Mouse (Mus musculus): ENCODE measurements around the gene Shq1. TPM values are rescaled to one million over a fixed set of nuclear protein-coding genes. Genes with fewer than 3 reads are reported as not detected.

The Shq1 gene
- polyA plus RNA-seq (2016; fragmentation: Nextera tagmentation; extraction: Ambion mirVana), result 13.6 and 16.3 TPM in 2 replicates

- Histone ChIP-seq H3K36me3 (no peaks in the 10 kb centered on the region), H3K27me3 (no peaks in the 10 kb centered on the region), H3K4me3 (peak within 1 kb of the TSS; percentile 90), H3K4me1 (peaks cover 10% of the 10 kb centered on the region), H3K4me2 (replicated peaks) (peak within 1 kb of the TSS; percentile 92), H3K9me3 (replicated peaks) (no peaks in the 10 kb centered on the region), H3K27ac (no peak within 1 kb of the TSS), H3K9ac (peak within 1 kb of the TSS; percentile 66)
- WGBS, result under 1% methylated on average over 49 of the region's 49 CpGs
- ATAC-seq (ENCODE audit: low FRiP score), result peak; percentile 93
These were observed at the start of gene Shq1 for GRCm38 (mm10) chr6:100670880-100671344. TSS of gene Shq1 (minus strand) at chr6:100671157.

GRCm38 (mm10) chr6:100720098-100720501, 49.1 kb upstream of the Shq1 start:
- peaks cover 3% of the 10 kb centered on the region for H3K4me1 ChIP-seq
- H3K36me3 ChIP-seq, result no peaks in the 10 kb centered on the region
- no peak overlapping the region for H3K4me3 ChIP-seq
- H3K27ac ChIP-seq, result no peak overlapping the region
- H3K9ac ChIP-seq, result no peak overlapping the region
- H3K9me3 ChIP-seq (replicated peaks), result no peaks in the 10 kb centered on the region
- ATAC-seq (ENCODE audit: low FRiP score), result no peak
- peaks cover 6% of the 10 kb centered on the region; the same call in 1 of the 2 replicates for H3K27me3 ChIP-seq
- 80% methylated on average over 6 of the region's 6 CpGs for WGBS
- no peak overlapping the region for H3K4me2 ChIP-seq (replicated peaks)

DNA sequence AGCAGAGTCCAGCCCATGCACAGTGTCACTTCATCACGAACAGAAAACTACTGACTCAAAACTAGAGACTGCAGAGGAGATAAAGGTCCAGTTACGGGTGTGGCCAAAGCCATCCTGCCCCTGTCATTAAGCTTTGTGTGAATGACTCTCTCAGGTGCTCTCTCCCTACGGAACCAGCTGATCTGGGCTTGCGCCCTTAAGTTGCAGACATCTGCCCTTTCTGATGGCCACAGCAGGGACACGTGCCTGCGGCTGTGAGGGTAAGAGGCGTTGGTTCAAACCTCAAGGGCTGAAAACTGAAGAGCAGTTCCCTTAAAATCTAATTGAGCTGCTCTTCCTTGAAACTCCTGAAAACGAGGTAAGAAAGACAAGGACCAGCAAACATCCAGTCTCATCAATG, 45.9 kb upstream of the Shq1 start:
- no peak overlapping the region for H3K27ac ChIP-seq
- no peak overlapping the region for H3K4me3 ChIP-seq
- H3K36me3 ChIP-seq, result no peaks in the 10 kb centered on the region
- ATAC-seq (ENCODE audit: low FRiP score), result no peak
- no peak overlapping the region for H3K9ac ChIP-seq
- peaks cover 6% of the 10 kb centered on the region; the same call in 1 of the 2 replicates for H3K27me3 ChIP-seq
- peaks cover 3% of the 10 kb centered on the region for H3K4me1 ChIP-seq
- H3K4me2 ChIP-seq (replicated peaks), result no peak overlapping the region
- 84% methylated on average over 8 of the region's 8 CpGs for WGBS
- H3K9me3 ChIP-seq (replicated peaks), result no peaks in the 10 kb centered on the region

DNA sequence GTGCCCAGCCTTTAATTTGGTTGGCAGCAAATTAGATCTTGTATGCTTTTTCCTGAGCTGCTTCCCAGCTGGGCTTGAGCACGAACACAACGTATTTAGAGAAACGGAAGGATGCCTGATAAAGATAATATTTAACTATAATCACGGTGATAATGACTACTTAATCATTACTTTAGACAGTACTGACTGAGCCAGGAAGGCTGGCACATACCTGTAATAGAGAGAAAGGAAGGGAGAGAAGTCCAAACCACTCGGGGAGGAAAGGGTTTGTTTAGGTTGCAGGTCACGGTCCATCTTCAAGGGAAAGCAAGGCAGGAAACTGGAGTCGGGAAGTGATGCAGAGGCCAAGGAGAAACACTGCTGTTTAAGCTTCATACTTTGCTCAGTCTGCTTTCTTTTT, 45.2 kb upstream of the Shq1 start:
- Histone ChIP-seq H3K4me3 (no peak overlapping the region), H3K27me3 (peaks cover 6% of the 10 kb centered on the region; the same call in 1 of the 2 replicates), H3K4me1 (peaks cover 2% of the 10 kb centered on the region), H3K36me3 (no peaks in the 10 kb centered on the region), H3K27ac (no peak overlapping the region), H3K9ac (no peak overlapping the region), H3K4me2 (replicated peaks) (no peak overlapping the region), H3K9me3 (replicated peaks) (no peaks in the 10 kb centered on the region)
- 81% methylated on average over 7 of the region's 7 CpGs for WGBS
- no peak for ATAC-seq (ENCODE audit: low FRiP score)

GRCm38 (mm10) chr6:100715296-100715828, 44.4 kb upstream of the Shq1 start:
- Histone ChIP-seq H3K27ac (no peak overlapping the region), H3K9me3 (replicated peaks) (no peaks in the 10 kb centered on the region), H3K4me2 (replicated peaks) (no peak overlapping the region), H3K4me3 (no peak overlapping the region), H3K9ac (no peak overlapping the region), H3K27me3 (peaks cover 6% of the 10 kb centered on the region; the same call in 1 of the 2 replicates), H3K4me1 (no peaks in the 10 kb centered on the region), H3K36me3 (no peaks in the 10 kb centered on the region)
- 85% methylated on average over 8 of the region's 8 CpGs for WGBS
- no peak for ATAC-seq (ENCODE audit: low FRiP score)

- Histone ChIP-seq H3K4me3 (no peak overlapping the region), H3K9me3 (replicated peaks) (no peaks in the 10 kb centered on the region), H3K27me3 (peaks cover 8% of the 10 kb centered on the region), H3K9ac (no peak overlapping the region), H3K4me2 (replicated peaks) (no peak overlapping the region), H3K4me1 (peaks cover 5% of the 10 kb centered on the region), H3K36me3 (no peaks in the 10 kb centered on the region), H3K27ac (no peak overlapping the region)
- 69% methylated on average over 5 of the region's 5 CpGs for WGBS
- ATAC-seq (ENCODE audit: low FRiP score), result no peak
These were observed 39.9 kb upstream of the Shq1 start for GRCm38 (mm10) chr6:100710866-100711265.

- H3K4me3 ChIP-seq, result no peak overlapping the region
- H3K27me3 ChIP-seq, result peaks cover 10% of the 10 kb centered on the region
- H3K9me3 ChIP-seq (replicated peaks), result no peaks in the 10 kb centered on the region
- 46% methylated on average over 4 of the region's 4 CpGs for WGBS
- no peak for ATAC-seq (ENCODE audit: low FRiP score)
- peaks cover 5% of the 10 kb centered on the region for H3K4me1 ChIP-seq
- no peaks in the 10 kb centered on the region for H3K36me3 ChIP-seq
- H3K4me2 ChIP-seq (replicated peaks), result no peak overlapping the region
- H3K9ac ChIP-seq, result no peak overlapping the region
- no peak overlapping the region for H3K27ac ChIP-seq
These were observed 39.2 kb upstream of the Shq1 start for GRCm38 (mm10) chr6:100710170-100710569.

DNA sequence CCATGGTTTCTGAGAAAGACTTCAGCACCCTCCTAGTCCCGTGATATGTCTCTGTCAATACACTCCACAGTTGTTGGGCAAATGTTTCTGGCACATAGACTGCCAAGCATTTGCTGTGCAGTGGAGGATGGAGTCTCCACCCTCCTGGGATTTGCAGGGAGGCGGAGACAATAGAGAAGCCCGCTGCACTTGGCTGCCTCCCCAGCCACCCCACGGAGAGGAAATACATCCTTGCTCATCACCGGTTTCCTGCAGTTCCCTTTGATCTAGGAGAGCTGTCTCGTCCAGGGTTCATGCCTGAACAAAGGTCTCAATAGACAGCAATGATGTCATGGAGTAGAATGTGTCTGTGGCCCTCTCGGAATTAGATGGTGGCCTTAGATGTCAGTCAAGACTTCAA, 38.5 kb upstream of the Shq1 start:
- Histone ChIP-seq H3K9me3 (replicated peaks) (no peaks in the 10 kb centered on the region), H3K27me3 (peaks cover 17% of the 10 kb centered on the region), H3K4me1 (peaks cover 8% of the 10 kb centered on the region), H3K9ac (no peak overlapping the region), H3K4me3 (no peak overlapping the region), H3K4me2 (replicated peaks) (no peak overlapping the region), H3K36me3 (no peaks in the 10 kb centered on the region), H3K27ac (no peak overlapping the region)
- 16% methylated on average over 7 of the region's 7 CpGs for WGBS
- ATAC-seq (ENCODE audit: low FRiP score), result peak; percentile 52; the same call in 1 of the 2 replicates

- Histone ChIP-seq H3K36me3 (no peaks in the 10 kb centered on the region), H3K9ac (no peak overlapping the region), H3K9me3 (replicated peaks) (no peaks in the 10 kb centered on the region), H3K4me1 (peaks cover 12% of the 10 kb centered on the region), H3K27ac (no peak overlapping the region), H3K4me2 (replicated peaks) (no peak overlapping the region), H3K4me3 (no peak overlapping the region), H3K27me3 (peaks cover 22% of the 10 kb centered on the region)
- WGBS, result 80% methylated on average over 9 of the region's 9 CpGs
- no peak for ATAC-seq (ENCODE audit: low FRiP score)
These were observed 38.0 kb upstream of the Shq1 start for GRCm38 (mm10) chr6:100708996-100709395.

- Histone ChIP-seq H3K27me3 (peaks cover 29% of the 10 kb centered on the region), H3K4me1 (peaks cover 12% of the 10 kb centered on the region), H3K36me3 (no peaks in the 10 kb centered on the region), H3K4me3 (no peak overlapping the region), H3K9me3 (replicated peaks) (no peaks in the 10 kb centered on the region), H3K4me2 (replicated peaks) (no peak overlapping the region), H3K27ac (no peak overlapping the region), H3K9ac (no peak overlapping the region)
- no peak for ATAC-seq (ENCODE audit: low FRiP score)
- 84% methylated on average over 1 of the region's 1 CpGs for WGBS
These were observed 37.3 kb upstream of the Shq1 start for GRCm38 (mm10) chr6:100708248-100708647.

DNA sequence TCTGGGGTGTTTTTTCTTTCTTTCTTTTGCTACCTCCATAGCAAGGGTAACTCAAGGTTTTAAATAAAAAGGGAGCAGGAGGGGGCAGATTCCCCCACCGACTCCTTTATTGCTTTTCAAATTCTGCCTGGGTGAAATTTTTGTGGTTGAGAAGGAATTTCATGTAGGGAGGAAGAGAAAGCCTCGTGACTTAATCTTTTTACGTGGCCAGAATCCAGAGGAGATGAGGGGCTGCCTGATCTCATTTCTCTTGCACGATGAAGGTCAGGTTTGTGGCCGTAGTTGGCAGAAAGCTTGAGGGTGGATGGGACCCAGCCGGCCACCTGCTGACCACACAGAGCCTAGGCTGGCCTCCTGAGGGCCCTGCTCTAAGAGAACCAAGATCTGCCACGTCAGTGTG, 36.6 kb upstream of the Shq1 start:
- no peak overlapping the region for H3K27ac ChIP-seq
- peaks cover 12% of the 10 kb centered on the region for H3K4me1 ChIP-seq
- no peaks in the 10 kb centered on the region for H3K9me3 ChIP-seq (replicated peaks)
- peaks cover 36% of the 10 kb centered on the region for H3K27me3 ChIP-seq
- H3K9ac ChIP-seq, result no peak overlapping the region
- ATAC-seq (ENCODE audit: low FRiP score), result no peak
- H3K36me3 ChIP-seq, result no peaks in the 10 kb centered on the region
- 61% methylated on average over 7 of the region's 7 CpGs for WGBS
- no peak overlapping the region for H3K4me3 ChIP-seq
- no peak overlapping the region for H3K4me2 ChIP-seq (replicated peaks)

DNA sequence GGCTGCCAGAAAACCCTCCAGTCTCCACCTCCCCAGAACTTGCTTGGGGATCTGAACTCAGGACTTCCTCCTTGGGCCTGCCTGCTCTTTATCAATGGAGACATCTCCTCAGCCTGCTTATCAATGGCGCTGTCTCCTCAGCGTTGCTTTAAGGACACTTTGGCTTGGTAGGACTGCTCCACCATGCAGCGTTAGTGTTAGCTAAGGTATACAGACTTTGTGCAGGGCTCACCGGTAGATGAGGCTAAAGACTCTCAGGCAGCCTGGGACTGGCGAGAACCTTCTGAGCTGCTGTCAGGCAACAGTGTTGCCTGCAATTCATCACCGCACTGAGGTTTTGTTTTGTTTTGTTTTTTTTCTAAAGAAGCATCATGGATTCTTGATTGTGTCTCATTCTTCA, 35.9 kb upstream of the Shq1 start:
- Histone ChIP-seq H3K9me3 (replicated peaks) (no peaks in the 10 kb centered on the region), H3K9ac (no peak overlapping the region), H3K4me1 (peaks cover 12% of the 10 kb centered on the region), H3K36me3 (no peaks in the 10 kb centered on the region), H3K27ac (no peak overlapping the region), H3K27me3 (peaks cover 36% of the 10 kb centered on the region), H3K4me3 (no peak overlapping the region), H3K4me2 (replicated peaks) (no peak overlapping the region)
- 73% methylated on average over 6 of the region's 6 CpGs for WGBS
- no peak for ATAC-seq (ENCODE audit: low FRiP score)

DNA sequence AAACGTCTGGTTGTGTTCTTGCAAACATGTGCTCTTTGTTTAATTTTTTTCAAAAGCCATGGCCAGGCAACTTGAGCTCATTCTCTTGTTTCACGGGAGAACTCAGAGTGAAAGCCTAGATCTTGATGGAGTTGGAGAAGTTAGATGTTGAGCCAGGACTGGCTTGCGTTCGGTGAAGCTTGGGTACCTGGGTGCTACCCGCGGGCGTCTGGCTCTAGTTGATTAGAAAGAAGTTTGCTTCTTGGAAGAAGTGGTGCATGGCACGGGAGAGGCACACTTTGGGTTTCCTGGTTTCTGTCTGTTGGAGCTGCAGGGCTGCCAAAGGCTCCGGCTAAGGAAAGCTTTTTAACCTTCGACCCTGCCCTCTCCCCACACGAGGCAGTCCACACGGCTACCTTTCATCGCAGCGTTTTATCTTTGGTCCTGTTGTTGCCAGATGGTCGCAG, 34.4 kb upstream of the Shq1 start:
- Histone ChIP-seq H3K27ac (no peak overlapping the region), H3K4me3 (peak overlapping the region; percentile 70), H3K9ac (no peak overlapping the region; the same call in 1 of the 2 replicates), H3K4me1 (peaks cover 12% of the 10 kb centered on the region), H3K36me3 (no peaks in the 10 kb centered on the region), H3K9me3 (replicated peaks) (no peaks in the 10 kb centered on the region), H3K4me2 (replicated peaks) (peak overlapping the region; percentile 96), H3K27me3 (peaks cover 36% of the 10 kb centered on the region)
- no peak for ATAC-seq (ENCODE audit: low FRiP score)
- 3% methylated on average over 15 of the region's 15 CpGs for WGBS

Data from hindbrain, embryonic 12.5 days (tissue).